Mouse (Mus musculus): Measurements from ENCODE around the gene Samd14. TPM values are rescaled to one million over a fixed set of nuclear protein-coding genes. Genes with fewer than 3 reads are reported as not detected.

Gene Samd14
- polyA plus RNA-seq, 1 experiment, result 775 TPM

DNA sequence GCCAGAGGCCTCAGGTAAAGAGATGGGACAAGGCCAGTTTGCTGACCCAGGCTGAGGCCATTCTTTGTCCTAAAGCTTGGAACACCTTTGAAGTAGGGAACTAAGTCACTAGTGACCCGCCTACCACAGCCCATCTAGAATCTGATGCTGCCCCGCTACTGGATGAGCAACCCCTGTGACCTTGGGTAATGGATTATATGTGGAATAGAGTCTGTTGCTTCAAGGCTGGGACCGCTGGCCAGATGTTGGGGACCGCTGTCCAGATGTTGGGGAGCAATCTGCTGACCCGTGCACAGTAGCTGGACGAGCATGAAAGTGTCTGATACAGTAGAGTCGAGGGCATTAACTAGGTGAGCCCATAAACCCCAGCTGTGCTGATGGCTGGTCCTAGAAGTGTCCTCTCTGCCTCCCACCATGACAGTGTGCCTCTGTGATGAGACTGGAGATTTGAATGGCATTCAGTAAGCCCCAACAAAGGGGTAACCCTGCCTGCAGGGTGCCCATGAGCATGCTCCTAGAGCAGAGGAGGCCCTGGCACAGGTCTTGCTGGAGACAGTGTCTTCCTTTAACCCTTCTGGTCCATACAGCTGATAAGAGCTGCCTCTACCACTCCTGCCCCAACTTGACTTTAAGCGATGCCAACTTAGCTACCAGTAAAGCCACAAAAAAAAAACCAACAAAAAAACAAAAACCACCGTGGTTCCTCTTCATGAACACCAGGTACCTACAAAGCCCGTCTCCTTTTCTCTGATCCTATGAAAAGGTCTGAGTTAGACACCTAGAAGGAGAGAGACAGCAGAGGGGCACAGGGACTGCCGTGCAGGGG is 14.5 kb upstream of the Samd14 start:
- Histone ChIP-seq H3K27me3 (replicated peaks) (no peaks in the 10 kb centered on the region), H3K9me3 (no peaks in the 10 kb centered on the region), H3K4me1 (peaks cover 73% of the 10 kb centered on the region), H3K4me3 (replicated peaks) (peak overlapping the region; percentile 99), H3K36me3 (replicated peaks; ENCODE audit: low read length) (peaks cover 80% of the 10 kb centered on the region)
- TF ChIP-seq GATA1 (IDR thresholded peaks at IDR 0.05; ENCODE audit: borderline replicate concordance, low read length), result no peak
- no peak for TF ChIP-seq FLI1 (IDR thresholded peaks at IDR 0.05; ENCODE audit: low read length)

DNA sequence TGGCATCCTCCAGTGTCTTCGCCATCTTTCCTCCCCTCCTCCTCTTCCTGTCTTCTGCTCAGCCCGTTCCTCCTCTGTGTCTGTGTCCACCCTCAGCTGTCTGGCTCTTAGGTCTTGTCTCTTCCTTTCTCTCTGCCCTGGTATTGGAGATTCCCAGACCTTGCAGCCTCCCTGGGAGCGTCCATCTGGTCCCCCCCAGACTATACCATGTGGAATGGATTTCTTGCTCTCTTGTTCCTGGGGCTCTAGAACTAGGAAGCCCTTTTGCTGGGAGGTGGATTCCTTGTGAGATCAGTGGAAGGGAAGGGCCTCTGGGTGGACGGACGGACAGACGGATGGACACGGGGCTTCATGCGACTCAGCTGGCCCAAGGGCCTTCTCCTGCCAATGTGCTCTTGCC is 13.6 kb upstream of the Samd14 start:
- H3K9me3 ChIP-seq, result no peaks in the 10 kb centered on the region
- no peaks in the 10 kb centered on the region for H3K27me3 ChIP-seq (replicated peaks)
- peak overlapping the region; percentile 99 for H3K4me3 ChIP-seq (replicated peaks)
- H3K36me3 ChIP-seq (replicated peaks; ENCODE audit: low read length), result peaks cover 89% of the 10 kb centered on the region
- H3K4me1 ChIP-seq, result peaks cover 82% of the 10 kb centered on the region
- no peak for TF ChIP-seq GATA1 (IDR thresholded peaks at IDR 0.05; ENCODE audit: borderline replicate concordance, low read length)

- peaks cover 91% of the 10 kb centered on the region for H3K4me1 ChIP-seq
- H3K9me3 ChIP-seq, result no peaks in the 10 kb centered on the region
- peaks cover 98% of the 10 kb centered on the region for H3K36me3 ChIP-seq (replicated peaks; ENCODE audit: low read length)
- TF ChIP-seq GATA1 (IDR thresholded peaks at IDR 0.05; ENCODE audit: borderline replicate concordance, low read length) (no peak), FLI1 (IDR thresholded peaks at IDR 0.05; ENCODE audit: low read length) (no peak)
- peak overlapping the region; percentile 99 for H3K4me3 ChIP-seq (replicated peaks)
- H3K27me3 ChIP-seq (replicated peaks), result no peaks in the 10 kb centered on the region
These were observed 12.7 kb upstream of the Samd14 start for GRCm38 (mm10) chr11:94996984-94997383.

- H3K27me3 ChIP-seq (replicated peaks), result no peaks in the 10 kb centered on the region
- peak overlapping the region; percentile 60 for H3K4me3 ChIP-seq (replicated peaks)
- peaks cover 97% of the 10 kb centered on the region for H3K4me1 ChIP-seq
- TF ChIP-seq FLI1 (IDR thresholded peaks at IDR 0.05; ENCODE audit: low read length) (no peak), GATA1 (IDR thresholded peaks at IDR 0.05; ENCODE audit: borderline replicate concordance, low read length) (0 out of 3 replicates have a peak, but pooled peaks have one; percentile 14)
- no peaks in the 10 kb centered on the region for H3K9me3 ChIP-seq
- H3K36me3 ChIP-seq (replicated peaks; ENCODE audit: low read length), result peaks cover 99% of the 10 kb centered on the region
These were observed 12.1 kb upstream of the Samd14 start for GRCm38 (mm10) chr11:94997596-94997995.

DNA sequence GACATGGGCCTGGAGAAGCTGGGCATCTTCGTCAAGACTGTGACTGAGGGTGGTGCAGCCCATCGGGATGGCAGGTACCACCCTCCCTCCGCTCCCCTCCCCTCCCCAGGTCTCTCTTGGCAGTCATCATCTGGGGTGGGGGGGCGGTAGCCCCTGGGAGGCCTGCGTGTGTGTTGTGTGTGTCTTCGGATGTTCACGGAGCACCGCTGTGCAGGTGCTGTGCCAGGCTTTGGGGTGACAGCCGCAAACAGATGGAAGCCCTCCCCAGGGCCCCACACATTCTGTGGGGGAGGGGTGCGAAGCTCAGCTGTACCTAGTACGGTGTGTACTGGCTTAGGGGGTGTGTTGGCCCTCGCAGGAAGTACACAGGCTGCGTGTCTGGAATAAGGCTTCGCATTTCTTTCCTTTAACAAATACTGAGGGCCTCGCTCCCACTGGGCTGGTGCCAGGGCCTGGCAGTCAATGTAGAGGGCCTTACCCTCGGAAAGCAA is 11.6 kb upstream of the Samd14 start:
- TF ChIP-seq GATA1 (IDR thresholded peaks at IDR 0.05; ENCODE audit: borderline replicate concordance, low read length) (no peak), FLI1 (IDR thresholded peaks at IDR 0.05; ENCODE audit: low read length) (no peak)
- Histone ChIP-seq H3K9me3 (no peaks in the 10 kb centered on the region), H3K4me3 (replicated peaks) (peak overlapping the region; percentile 60), H3K36me3 (replicated peaks; ENCODE audit: low read length) (peaks cover 100% of the 10 kb centered on the region), H3K4me1 (peaks cover 100% of the 10 kb centered on the region), H3K27me3 (replicated peaks) (no peaks in the 10 kb centered on the region)

DNA sequence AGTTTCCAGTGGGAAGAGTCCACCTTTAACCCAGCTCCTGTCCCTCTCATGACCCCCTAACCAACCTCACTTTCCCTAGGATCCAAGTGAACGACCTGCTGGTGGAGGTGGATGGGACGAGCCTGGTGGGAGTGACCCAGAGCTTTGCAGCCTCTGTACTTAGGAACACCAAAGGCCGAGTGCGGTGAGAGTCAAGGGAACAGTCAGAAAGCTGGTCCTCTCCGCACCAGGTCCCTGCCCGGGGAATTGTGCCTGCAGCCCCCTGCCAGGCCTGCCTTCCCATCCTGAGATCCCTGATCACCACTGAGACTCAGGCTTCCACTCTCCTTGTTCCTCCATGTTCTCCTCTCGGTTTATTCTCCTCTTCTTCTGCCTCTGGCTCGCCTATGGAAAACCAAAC is 9.6 kb upstream of the Samd14 start:
- Histone ChIP-seq H3K4me1 (peaks cover 100% of the 10 kb centered on the region), H3K4me3 (replicated peaks) (peak overlapping the region; percentile 85), H3K9me3 (no peaks in the 10 kb centered on the region), H3K36me3 (replicated peaks; ENCODE audit: low read length) (peaks cover 100% of the 10 kb centered on the region), H3K27me3 (replicated peaks) (no peaks in the 10 kb centered on the region)
- TF ChIP-seq GATA1 (IDR thresholded peaks at IDR 0.05; ENCODE audit: borderline replicate concordance, low read length) (no peak), FLI1 (IDR thresholded peaks at IDR 0.05; ENCODE audit: low read length) (no peak)

DNA sequence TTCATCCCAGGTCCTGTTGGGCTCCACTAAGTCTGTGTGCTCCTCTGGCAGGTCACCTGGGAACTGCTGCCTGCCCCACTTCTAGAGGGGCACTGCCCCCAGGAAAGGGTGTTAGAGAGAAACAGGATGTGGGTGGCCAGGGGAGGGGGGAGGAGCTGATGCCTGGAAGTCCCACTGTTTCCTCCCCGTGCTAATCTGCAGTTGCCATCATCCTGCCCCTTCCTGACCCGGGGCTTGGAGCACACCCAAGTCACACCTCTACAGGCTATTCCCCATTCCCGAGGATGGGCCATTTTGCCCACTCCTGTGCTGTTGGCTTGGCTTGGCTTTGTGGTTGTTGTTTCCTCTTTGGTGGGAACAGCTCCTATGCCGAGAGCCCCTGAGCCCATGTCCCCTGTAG is 9.1 kb upstream of the Samd14 start:
- no peaks in the 10 kb centered on the region for H3K27me3 ChIP-seq (replicated peaks)
- TF ChIP-seq GATA1 (IDR thresholded peaks at IDR 0.05; ENCODE audit: borderline replicate concordance, low read length) (no peak), FLI1 (IDR thresholded peaks at IDR 0.05; ENCODE audit: low read length) (no peak)
- no peaks in the 10 kb centered on the region for H3K9me3 ChIP-seq
- peak overlapping the region; percentile 85 for H3K4me3 ChIP-seq (replicated peaks)
- peaks cover 100% of the 10 kb centered on the region for H3K4me1 ChIP-seq
- peaks cover 100% of the 10 kb centered on the region for H3K36me3 ChIP-seq (replicated peaks; ENCODE audit: low read length)

GRCm38 (mm10) chr11:95001058-95001457 is 8.6 kb upstream of the Samd14 start:
- H3K4me3 ChIP-seq (replicated peaks), result peak overlapping the region; percentile 85
- H3K27me3 ChIP-seq (replicated peaks), result no peaks in the 10 kb centered on the region
- H3K36me3 ChIP-seq (replicated peaks; ENCODE audit: low read length), result peaks cover 100% of the 10 kb centered on the region
- TF ChIP-seq GATA1 (IDR thresholded peaks at IDR 0.05; ENCODE audit: borderline replicate concordance, low read length) (0 out of 3 replicates have a peak, but pooled peaks have one; percentile 50), FLI1 (IDR thresholded peaks at IDR 0.05; ENCODE audit: low read length) (no peak)
- H3K4me1 ChIP-seq, result peaks cover 100% of the 10 kb centered on the region
- H3K9me3 ChIP-seq, result no peaks in the 10 kb centered on the region

DNA sequence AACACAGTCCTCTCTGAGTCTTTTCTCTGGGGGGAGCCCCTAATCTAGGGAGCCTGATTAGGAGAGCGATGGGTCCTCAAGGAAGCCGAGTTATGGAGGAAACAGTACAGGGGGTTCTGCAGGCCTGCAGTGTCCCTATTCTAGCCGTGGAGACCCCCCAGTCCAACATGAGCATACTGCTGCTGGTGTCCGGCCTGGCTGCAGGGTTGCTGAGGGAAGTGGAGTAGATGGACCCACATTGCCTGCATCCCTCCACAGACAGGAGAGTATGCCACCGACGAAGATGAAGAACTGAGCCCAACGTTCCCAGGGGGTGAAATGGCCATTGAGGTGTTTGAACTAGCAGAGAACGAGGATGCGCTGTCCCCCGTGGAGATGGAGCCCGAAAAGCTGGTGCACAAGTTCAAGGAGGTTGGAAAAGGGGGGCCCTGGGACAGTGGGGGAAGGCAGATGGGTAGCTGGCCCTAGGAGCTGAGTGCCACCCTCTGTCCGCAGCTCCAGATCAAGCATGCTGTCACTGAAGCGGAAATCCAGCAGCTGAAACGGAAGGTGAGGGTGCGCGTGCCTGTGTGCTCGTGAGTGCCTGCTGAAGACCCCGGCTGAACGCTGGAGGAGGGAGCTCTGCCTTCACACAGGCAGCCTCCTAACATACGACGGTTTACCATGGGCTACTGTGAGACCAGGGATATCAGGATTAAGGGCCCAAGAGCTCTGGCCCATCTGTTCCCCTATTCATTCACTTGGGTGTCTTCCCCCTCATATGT is 7.9 kb upstream of the Samd14 start:
- H3K4me3 ChIP-seq (replicated peaks), result peak overlapping the region; percentile 47
- no peak for TF ChIP-seq FLI1 (IDR thresholded peaks at IDR 0.05; ENCODE audit: low read length)
- TF ChIP-seq GATA1 (IDR thresholded peaks at IDR 0.05; ENCODE audit: borderline replicate concordance, low read length), result no peak
- H3K36me3 ChIP-seq (replicated peaks; ENCODE audit: low read length), result peaks cover 96% of the 10 kb centered on the region
- no peaks in the 10 kb centered on the region for H3K27me3 ChIP-seq (replicated peaks)
- H3K9me3 ChIP-seq, result no peaks in the 10 kb centered on the region
- peaks cover 100% of the 10 kb centered on the region for H3K4me1 ChIP-seq

- Histone ChIP-seq H3K36me3 (replicated peaks; ENCODE audit: low read length) (peaks cover 90% of the 10 kb centered on the region), H3K9me3 (no peaks in the 10 kb centered on the region), H3K27me3 (replicated peaks) (no peaks in the 10 kb centered on the region), H3K4me1 (peaks cover 100% of the 10 kb centered on the region), H3K4me3 (replicated peaks) (peak overlapping the region; percentile 2)
- TF ChIP-seq GATA1 (IDR thresholded peaks at IDR 0.05; ENCODE audit: borderline replicate concordance, low read length), result no peak
- no peak for TF ChIP-seq FLI1 (IDR thresholded peaks at IDR 0.05; ENCODE audit: low read length)
These were observed 7.0 kb upstream of the Samd14 start for GRCm38 (mm10) chr11:95002705-95003104.
